Mouse (Mus musculus) cerebellum, adult 2 months (tissue): ENCODE measurements around the gene Trnp1.

Experiments used
- CTCF ChIP-seq: fragments of 200-500 bp; IDR thresholded peaks from 2 replicates; pipeline ENCODE4 v1.5.1; 2011; ENCODE audit warnings: low read depth, mild to moderate bottlenecking, control low read depth, low read length, moderate library complexity, borderline replicate concordance; ENCODE audit not compliant: insufficient read depth
- POLR2A ChIP-seq: fragments of 200-500 bp; IDR thresholded peaks from 2 replicates; pipeline ENCODE4 v1.6.1; 2011; ENCODE audit warnings: low read length, control low read depth, borderline replicate concordance; ENCODE audit not compliant: insufficient read depth

DNA sequence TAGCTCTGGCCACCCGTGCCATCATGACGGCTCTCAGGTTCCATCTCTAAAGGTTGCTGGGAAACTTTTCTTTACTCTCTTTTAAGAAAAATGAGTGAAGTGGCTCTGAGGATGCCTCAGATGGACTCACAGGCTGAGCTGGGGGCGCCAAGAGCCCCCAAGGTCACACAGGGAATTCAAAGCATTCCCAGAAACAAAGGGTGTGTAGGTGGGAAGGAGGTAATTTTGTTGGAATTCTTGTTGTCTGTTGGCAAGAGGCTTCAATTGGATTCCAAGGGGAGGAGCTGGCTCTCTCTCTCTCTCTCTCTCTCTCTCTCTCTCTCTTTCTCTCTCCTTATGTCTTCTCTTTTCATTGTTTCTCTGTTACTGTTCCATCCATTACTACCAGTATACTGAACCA lies 56.2 kb downstream of the Trnp1 start:
- TF ChIP-seq CTCF (no peak), POLR2A (no peak)
